Mouse (Mus musculus): ENCODE measurements around the gene Dennd5b.

- TF ChIP-seq GATA2 (IDR thresholded peaks at IDR 0.05; ENCODE audit: borderline replicate concordance, low read depth, low read length) = no peak
- TF ChIP-seq CTCF (IDR thresholded peaks at IDR 0.05; ENCODE audit: low read depth, low read length) = no peak
- TF ChIP-seq GATA1 (IDR thresholded peaks at IDR 0.05; ENCODE audit: borderline replicate concordance, low read length) = no peak
Observed at GRCm38 (mm10) chr6:149134391-149135150, 33.1 kb upstream of the Dennd5b start.
